Mouse (Mus musculus) large intestine, adult 2 months (tissue): ENCODE measurements around the gene Smarcd3. TPM values are rescaled to one million over a fixed set of nuclear protein-coding genes. Genes with fewer than 3 reads are reported as not detected.

Experiments used
- DNase-seq: peaks from one replicate; pipeline ENCODE4 v3.0.0-alpha.2; 2012; ENCODE audit warnings: low read depth, low spot score
- WGBS: fragments of 180-500 bp; shearing (Covaris S2); methylation state at CpG from one replicate; pipeline ENCODE4 v1.1.7; 2018; 5-methylcytosine and 5-hydroxymethylcytosine counted together
- polyA plus RNA-seq: library from polyadenylated mRNA; depleted of rRNA; stranded (reverse); fragments of >200 nt; gene quantifications from 2 replicates; pipeline ENCODE4 v1.2.3, GENCODE M21; 2012

The Smarcd3 gene
- polyA plus RNA-seq, 1 experiment = 9.3 TPM

GRCm38 (mm10) chr5:24622386-24623040 lies 1.7 kb downstream of the Smarcd3 start:
- DNase-seq = no peak
- WGBS = 84% methylated on average over 7 of the region's 7 CpGs

- no peak for DNase-seq
Observed at GRCm38 (mm10) chr5:24620626-24621025, 3.6 kb downstream of the Smarcd3 start.

GRCm38 (mm10) chr5:24620116-24620515 lies 4.1 kb downstream of the Smarcd3 start:
- 56% methylated on average over 8 of the region's 8 CpGs for WGBS
- no peak for DNase-seq

More at GRCm38 (mm10) chr5:24620626-24621025, 3.6 kb downstream of the Smarcd3 start:
- WGBS = 71% methylated on average over 8 of the region's 8 CpGs

GRCm38 (mm10) chr5:24618921-24619320 lies 5.3 kb downstream of the Smarcd3 start:
- 82% methylated on average over 3 of the region's 3 CpGs for WGBS
- no peak for DNase-seq

- no peak for DNase-seq
- 69% methylated on average over 6 of the region's 6 CpGs for WGBS
Observed at GRCm38 (mm10) chr5:24615097-24615496, 9.1 kb downstream of the Smarcd3 start.

- 74% methylated on average over 5 of the region's 5 CpGs for WGBS
- no peak for DNase-seq
Observed at GRCm38 (mm10) chr5:24612302-24612649, 11.9 kb downstream of the Smarcd3 start.

- DNase-seq = no peak
- 67% methylated on average over 7 of the region's 7 CpGs for WGBS
Observed at GRCm38 (mm10) chr5:24611366-24612301, 12.6 kb downstream of the Smarcd3 start.

- no peak for DNase-seq
- WGBS = 41% methylated on average over 5 of the region's 5 CpGs
Observed at GRCm38 (mm10) chr5:24609388-24609787, 14.8 kb downstream of the Smarcd3 start.

GRCm38 (mm10) chr5:24605980-24606665 lies 18.1 kb downstream of the Smarcd3 start:
- DNase-seq = no peak
- WGBS = 70% methylated on average over 14 of the region's 14 CpGs

GRCm38 (mm10) chr5:24605321-24605979 lies 18.8 kb downstream of the Smarcd3 start:
- no peak for DNase-seq
- WGBS = 48% methylated on average over 6 of the region's 6 CpGs

- DNase-seq = no peak
- under 1% methylated on average over 46 of the region's 46 CpGs for WGBS
Observed at GRCm38 (mm10) chr5:24604656-24605100, 19.5 kb downstream of the Smarcd3 start.

- no peak for DNase-seq
- WGBS = 27% methylated on average over 12 of the region's 12 CpGs
Observed at GRCm38 (mm10) chr5:24604080-24604655, 20.0 kb downstream of the Smarcd3 start.

- WGBS = 66% methylated on average over 8 of the region's 8 CpGs
Observed at GRCm38 (mm10) chr5:24603431-24604010, 20.7 kb downstream of the Smarcd3 start.

GRCm38 (mm10) chr5:24602751-24603343 lies 21.4 kb downstream of the Smarcd3 start:
- peak; percentile 80 for DNase-seq
- WGBS = 3% methylated on average over 16 of the region's 16 CpGs

More at GRCm38 (mm10) chr5:24603431-24604010, 20.7 kb downstream of the Smarcd3 start:
- DNase-seq = no peak

GRCm38 (mm10) chr5:24601911-24602750 lies 22.1 kb downstream of the Smarcd3 start:
- DNase-seq = peak; percentile 73
- WGBS = under 1% methylated on average over 73 of the region's 73 CpGs

GRCm38 (mm10) chr5:24601071-24601835 lies 23.0 kb downstream of the Smarcd3 start:
- no peak for DNase-seq
- WGBS = 5% methylated on average over 33 of the region's 33 CpGs

- no peak for DNase-seq
- 91% methylated on average over 2 of the region's 2 CpGs for WGBS
Observed at GRCm38 (mm10) chr5:24600236-24600635, 24.0 kb downstream of the Smarcd3 start.
